Mouse (Mus musculus) forebrain, embryonic 12.5 days (tissue): ENCODE measurements around the gene Gpn1. TPM values are rescaled to one million over a fixed set of nuclear protein-coding genes. Genes with fewer than 3 reads are reported as not detected.

ENCODE experiments used
- ATAC-seq: fragments of 200-750 bp; cut with Nextera tagmentation; 2 replicates; pipeline ENCODE4 v1.8.0; 2017; ENCODE audit warnings: moderate TSS enrichment; ENCODE audit not compliant: low FRiP score
- H3K27ac ChIP-seq: fragments of 300-500 bp; sonication (generic); 2 replicates; pipeline ENCODE4 v1.5.1; 2016; ENCODE audit warnings: mild to moderate bottlenecking
- H3K27me3 ChIP-seq: fragments of 300-500 bp; sonication (generic); 2 replicates; pipeline ENCODE4 v1.6.1; 2016; ENCODE audit warnings: mild to moderate bottlenecking
- H3K36me3 ChIP-seq: fragments of 300-500 bp; sonication (generic); replicated peaks from 2 replicates; pipeline ENCODE4 v1.6.1; 2016; ENCODE audit warnings: mild to moderate bottlenecking
- H3K4me1 ChIP-seq: fragments of 300-500 bp; sonication (generic); 2 replicates; pipeline ENCODE4 v1.6.1; 2016
- H3K4me2 ChIP-seq: fragments of 300-500 bp; sonication (generic); 2 replicates; pipeline ENCODE4 v1.6.1; 2016; ENCODE audit warnings: mild to moderate bottlenecking, moderate library complexity
- H3K4me3 ChIP-seq: fragments of 300-500 bp; sonication (generic); replicated peaks from 2 replicates; pipeline ENCODE4 v1.5.1; 2016; ENCODE audit warnings: mild to moderate bottlenecking
- H3K9ac ChIP-seq: fragments of 300-500 bp; sonication (generic); 2 replicates; pipeline ENCODE4 v1.6.1; 2016; ENCODE audit warnings: mild to moderate bottlenecking
- H3K9me3 ChIP-seq: fragments of 300-500 bp; sonication (generic); 2 replicates; pipeline ENCODE4 v1.6.1; 2016
- WGBS: fragments of 180-500 bp; shearing (Covaris S2); methylation state at CpG from one replicate; pipeline ENCODE4 v1.1.7; 2016; 5-methylcytosine and 5-hydroxymethylcytosine counted together
- polyA plus RNA-seq: library from polyadenylated mRNA; unstranded; fragments of >200 nt; fragmentation: Nextera tagmentation; extraction: Ambion mirVana; gene quantifications from 2 replicates; pipeline ENCODE4 v1.2.1, GENCODE M21; 2016

Gpn1 gene
- 78.7 and 79.3 TPM in 2 replicates for polyA plus RNA-seq

DNA sequence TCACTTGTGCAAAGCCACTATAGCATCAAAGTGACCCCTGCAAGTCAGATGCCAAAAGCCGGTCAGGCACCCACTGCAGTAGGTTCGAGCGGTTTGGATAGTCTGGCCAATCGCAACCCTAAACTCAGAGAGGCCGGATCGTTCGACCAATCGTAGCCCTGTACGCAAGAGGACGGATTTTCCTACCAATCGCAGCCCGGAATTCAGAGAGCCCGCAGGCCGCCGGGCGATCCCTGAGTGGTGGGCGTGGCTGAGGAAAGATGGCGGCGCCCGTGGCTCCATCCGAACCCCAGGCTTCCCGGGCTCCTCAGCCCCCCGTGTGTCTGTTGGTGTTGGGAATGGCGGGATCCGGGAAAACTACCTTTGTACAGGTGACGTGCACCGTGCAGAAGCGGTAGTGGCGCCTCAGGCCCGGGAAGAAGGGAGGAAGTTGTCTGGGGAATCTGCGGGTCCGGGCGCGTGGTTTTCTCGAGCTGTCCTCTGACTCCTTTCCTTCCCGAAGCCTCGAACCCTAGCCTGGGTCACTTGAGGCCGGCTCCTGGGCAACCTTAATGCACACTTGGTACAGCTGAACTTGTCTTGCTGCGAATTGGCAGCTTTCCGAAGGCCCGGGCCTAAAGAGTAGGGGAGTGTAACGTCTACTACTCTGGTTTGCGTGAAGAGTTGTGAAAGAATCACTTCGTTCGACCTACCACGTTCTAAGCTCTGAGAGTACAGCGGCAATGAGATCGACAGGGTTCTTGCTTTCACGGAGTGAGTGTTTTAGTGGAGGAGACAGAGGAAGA is at the start of gene Gpn1:
Gene Gpn1 (plus strand): TSS at position 229 of the 785 bp plus-strand sequence.
- peak; percentile 100 for ATAC-seq
- Histone ChIP-seq H3K9me3 (no peaks in the 10 kb centered on the region), H3K4me2 (peak within 1 kb of the TSS; percentile 73), H3K4me3 (peak within 1 kb of the TSS; percentile 60), H3K9ac (peak within 1 kb of the TSS; percentile 62), H3K4me1 (peaks cover 12% of the 10 kb centered on the region), H3K27ac (no peak within 1 kb of the TSS), H3K27me3 (0 out of 2 replicates have a peak, but pooled peaks cover 4% of the 10 kb centered on the region), H3K36me3 (peaks cover 34% of the 10 kb centered on the region)
- WGBS: under 1% methylated on average over 49 of the region's 49 CpGs

DNA sequence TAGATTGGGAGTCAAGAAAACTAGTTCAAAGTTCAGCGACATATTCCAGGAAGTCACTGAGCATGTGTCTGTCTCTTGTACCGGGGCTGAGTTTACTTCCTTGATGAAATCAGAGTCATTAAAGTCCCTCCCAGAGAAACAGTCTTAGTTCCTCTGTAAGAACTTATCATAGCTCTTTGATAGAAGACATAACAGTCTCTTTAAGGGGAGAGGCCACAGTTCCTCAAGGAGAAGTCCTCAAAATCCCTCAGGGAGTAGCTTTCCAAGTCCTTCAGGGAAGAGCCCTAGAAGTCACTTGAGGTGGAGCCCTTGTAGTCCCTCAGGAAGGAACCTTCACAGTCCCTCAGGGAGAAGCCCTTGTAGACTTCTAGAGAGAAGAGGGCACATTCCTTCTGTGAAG is 43.2 kb upstream of the Gpn1 start:
- no peak for ATAC-seq
- Histone ChIP-seq H3K9ac (no peak overlapping the region), H3K27ac (no peak overlapping the region), H3K4me3 (no peak overlapping the region), H3K9me3 (no peaks in the 10 kb centered on the region), H3K4me1 (peaks cover 14% of the 10 kb centered on the region), H3K36me3 (no peaks in the 10 kb centered on the region), H3K27me3 (no peaks in the 10 kb centered on the region), H3K4me2 (no peak overlapping the region)
- 89% methylated on average over 2 of the region's 2 CpGs for WGBS

DNA sequence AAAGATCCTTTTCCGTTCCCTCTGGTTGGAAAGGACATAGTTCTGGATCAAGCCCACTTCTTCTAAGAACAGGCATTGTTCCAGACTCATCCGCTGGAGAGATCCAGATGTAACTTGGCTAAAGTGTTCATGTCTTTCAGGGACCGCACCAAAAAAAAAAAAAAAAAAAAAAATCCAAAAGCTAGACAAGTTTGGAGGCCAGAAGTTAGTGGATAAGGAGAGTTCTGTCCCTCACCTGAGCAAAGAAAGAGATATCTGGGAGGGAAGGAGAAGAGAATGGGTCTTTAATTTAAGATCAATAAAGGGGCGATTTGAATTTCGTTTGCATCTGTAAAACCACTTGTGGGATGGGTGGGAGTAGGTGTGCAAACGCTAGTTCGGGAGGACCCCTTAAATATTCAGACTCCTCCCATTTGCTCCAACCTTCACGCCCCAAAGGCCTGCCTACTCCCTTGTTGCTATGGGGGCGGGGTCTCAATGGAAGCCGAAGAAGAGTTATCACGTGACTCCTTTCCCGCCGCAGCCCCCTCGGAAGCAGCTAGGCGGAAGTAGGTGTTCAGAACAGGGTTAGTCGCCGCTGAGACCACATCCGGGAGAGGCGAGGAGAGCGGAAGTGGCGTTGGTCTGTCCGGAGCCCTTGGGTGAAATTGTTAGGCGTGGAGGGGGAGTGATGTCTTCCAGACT is 42.5 kb upstream of the Gpn1 start, which contains the start of gene Zfp512:
Gene Zfp512 (plus strand): TSS at position 554 of the 684 bp plus-strand sequence.
- peaks cover 14% of the 10 kb centered on the region for H3K4me1 ChIP-seq
- H3K27me3 ChIP-seq: no peaks in the 10 kb centered on the region
- peak; percentile 99 for ATAC-seq
- peak within 1 kb of the TSS; percentile 75 for H3K9ac ChIP-seq
- H3K27ac ChIP-seq: no peak within 1 kb of the TSS
- 6% methylated on average over 23 of the region's 23 CpGs for WGBS
- no peaks in the 10 kb centered on the region for H3K9me3 ChIP-seq
- peak within 1 kb of the TSS; percentile 73 for H3K4me2 ChIP-seq
- H3K36me3 ChIP-seq: no peaks in the 10 kb centered on the region
- H3K4me3 ChIP-seq: peak within 1 kb of the TSS; percentile 51

DNA sequence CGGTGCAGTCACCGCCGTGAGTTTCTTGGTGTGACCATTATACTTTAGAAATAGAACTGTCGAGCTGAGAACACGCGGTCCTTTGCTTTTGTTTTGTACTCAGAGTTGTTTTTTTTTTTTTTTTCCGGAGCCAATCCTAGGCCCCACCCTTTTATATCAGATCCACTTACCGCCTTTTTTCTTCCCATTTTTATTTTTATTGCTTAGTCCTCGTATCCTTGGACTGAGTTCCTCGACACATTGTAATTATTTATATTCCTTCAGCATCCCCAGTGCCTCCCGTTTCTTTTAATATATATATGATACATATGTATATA is 42.0 kb upstream of the Gpn1 start:
- H3K4me2 ChIP-seq: peak overlapping the region; percentile 73
- peaks cover 14% of the 10 kb centered on the region for H3K4me1 ChIP-seq
- peak overlapping the region; percentile 75 for H3K9ac ChIP-seq
- H3K27me3 ChIP-seq: no peaks in the 10 kb centered on the region
- ATAC-seq: no peak; the same call in 1 of the 2 replicates
- H3K4me3 ChIP-seq: peak overlapping the region; percentile 51
- no peaks in the 10 kb centered on the region for H3K36me3 ChIP-seq
- 0% methylated on average over 11 of the region's 11 CpGs for WGBS
- H3K27ac ChIP-seq: no peak overlapping the region
- H3K9me3 ChIP-seq: no peaks in the 10 kb centered on the region

DNA sequence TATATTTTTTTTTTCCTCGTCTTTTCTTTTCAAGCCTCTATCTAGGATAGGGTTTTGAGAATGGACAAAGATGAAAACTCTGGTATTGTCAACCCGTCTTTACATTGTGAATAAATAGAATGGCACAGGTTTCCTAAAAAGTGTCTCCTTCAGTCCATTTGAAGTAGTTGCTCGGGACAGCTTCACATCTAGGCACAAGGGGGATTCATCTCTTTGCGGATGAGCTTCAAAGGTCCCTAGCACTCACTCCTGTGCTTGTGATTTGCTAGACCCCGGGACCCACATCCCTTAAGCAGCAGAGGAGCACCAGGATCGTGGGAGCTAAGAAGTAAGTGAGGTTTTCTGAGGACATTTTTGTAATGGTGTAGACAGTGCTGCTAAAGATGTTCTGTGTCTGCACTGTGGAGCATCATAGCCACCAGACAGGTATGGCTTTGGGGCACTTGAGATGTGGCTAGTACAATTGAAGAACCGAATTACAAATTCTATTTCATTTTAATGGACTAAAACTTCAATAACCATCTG is 41.6 kb upstream of the Gpn1 start:
- Histone ChIP-seq H3K4me3 (peak overlapping the region; percentile 51), H3K9ac (peak overlapping the region; percentile 75), H3K27ac (no peak overlapping the region), H3K9me3 (no peaks in the 10 kb centered on the region), H3K36me3 (no peaks in the 10 kb centered on the region), H3K4me1 (peaks cover 14% of the 10 kb centered on the region), H3K4me2 (peak overlapping the region; percentile 73), H3K27me3 (no peaks in the 10 kb centered on the region)
- no peak for ATAC-seq
- WGBS: 20% methylated on average over 7 of the region's 7 CpGs

DNA sequence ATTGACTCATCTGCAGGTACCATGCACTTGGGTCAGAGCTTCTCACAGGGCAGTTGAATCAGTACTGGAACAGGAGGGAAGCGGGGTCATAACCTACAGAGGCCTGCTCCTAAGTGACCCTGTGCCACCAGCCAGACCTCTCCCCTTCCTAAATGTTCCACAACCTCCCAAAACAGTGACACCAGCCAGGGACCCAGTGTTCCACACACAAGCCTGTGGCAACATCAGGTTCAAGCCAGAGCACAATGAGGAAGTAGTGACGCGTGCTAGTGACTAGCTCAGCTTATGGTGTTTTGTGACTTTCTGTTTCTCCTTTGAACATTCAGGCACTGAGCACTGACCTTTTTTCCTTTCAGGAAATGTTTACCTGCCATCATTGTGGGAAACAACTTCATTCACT is 26.7 kb upstream of the Gpn1 start:
- 96% methylated on average over 3 of the region's 3 CpGs for WGBS
- no peak for ATAC-seq
- H3K36me3 ChIP-seq: peaks cover 74% of the 10 kb centered on the region

DNA sequence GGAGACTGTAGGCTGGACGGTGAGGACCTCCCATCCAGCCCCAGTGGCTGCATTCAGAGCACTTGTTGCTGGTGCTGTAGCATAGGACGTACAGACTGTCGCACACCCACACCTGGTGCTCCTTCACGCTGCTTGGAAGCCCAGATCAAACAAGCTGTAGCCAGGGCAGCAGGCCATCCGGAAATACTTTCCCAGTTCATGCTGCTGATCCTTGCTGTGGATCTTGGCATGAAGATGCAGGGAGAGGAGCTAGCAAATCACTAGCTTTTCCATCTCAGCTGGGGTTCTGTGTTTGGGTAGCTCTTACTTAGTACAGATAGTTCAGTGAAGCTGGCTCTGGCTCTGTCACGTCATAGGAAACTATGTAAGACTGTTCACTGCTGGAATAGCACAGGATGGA is 24.8 kb upstream of the Gpn1 start:
- Histone ChIP-seq H3K36me3 (peaks cover 91% of the 10 kb centered on the region), H3K27ac (no peak overlapping the region), H3K4me2 (no peak overlapping the region), H3K4me3 (no peak overlapping the region), H3K4me1 (no peaks in the 10 kb centered on the region), H3K27me3 (no peaks in the 10 kb centered on the region), H3K9ac (no peak overlapping the region), H3K9me3 (no peaks in the 10 kb centered on the region)
- 92% methylated on average over 6 of the region's 6 CpGs for WGBS
- no peak for ATAC-seq

More for the DNA sequence above, 26.7 kb upstream of the Gpn1 start:
- Histone ChIP-seq H3K9ac (no peak overlapping the region), H3K9me3 (no peaks in the 10 kb centered on the region), H3K4me1 (no peaks in the 10 kb centered on the region), H3K27ac (no peak overlapping the region), H3K27me3 (no peaks in the 10 kb centered on the region), H3K4me2 (no peak overlapping the region), H3K4me3 (no peak overlapping the region)

DNA sequence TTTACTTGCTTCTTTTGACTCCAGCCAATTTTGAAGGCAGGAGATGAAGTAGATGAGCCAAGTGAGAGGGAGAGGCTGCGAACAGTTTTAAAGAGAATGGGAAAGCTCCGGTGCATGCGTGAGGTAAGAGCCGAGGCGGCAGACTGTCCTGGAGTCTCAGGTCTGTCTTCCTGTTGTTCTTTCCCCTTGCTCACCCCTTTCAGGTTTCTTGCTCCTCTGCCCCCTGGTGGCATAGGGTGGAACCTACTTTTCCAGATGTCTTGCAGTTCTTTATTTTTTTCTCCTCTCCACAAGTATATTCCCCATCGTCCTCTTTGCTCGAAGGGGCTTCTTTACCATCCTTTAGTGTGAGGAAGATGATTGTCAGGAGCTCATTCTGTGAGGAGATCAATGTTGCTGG is 24.2 kb upstream of the Gpn1 start:
- no peaks in the 10 kb centered on the region for H3K27me3 ChIP-seq
- no peaks in the 10 kb centered on the region for H3K9me3 ChIP-seq
- no peak overlapping the region for H3K4me3 ChIP-seq
- WGBS: 76% methylated on average over 7 of the region's 7 CpGs
- ATAC-seq: no peak
- no peak overlapping the region for H3K9ac ChIP-seq
- no peaks in the 10 kb centered on the region for H3K4me1 ChIP-seq
- no peak overlapping the region for H3K27ac ChIP-seq
- peaks cover 92% of the 10 kb centered on the region for H3K36me3 ChIP-seq
- H3K4me2 ChIP-seq: no peak overlapping the region

DNA sequence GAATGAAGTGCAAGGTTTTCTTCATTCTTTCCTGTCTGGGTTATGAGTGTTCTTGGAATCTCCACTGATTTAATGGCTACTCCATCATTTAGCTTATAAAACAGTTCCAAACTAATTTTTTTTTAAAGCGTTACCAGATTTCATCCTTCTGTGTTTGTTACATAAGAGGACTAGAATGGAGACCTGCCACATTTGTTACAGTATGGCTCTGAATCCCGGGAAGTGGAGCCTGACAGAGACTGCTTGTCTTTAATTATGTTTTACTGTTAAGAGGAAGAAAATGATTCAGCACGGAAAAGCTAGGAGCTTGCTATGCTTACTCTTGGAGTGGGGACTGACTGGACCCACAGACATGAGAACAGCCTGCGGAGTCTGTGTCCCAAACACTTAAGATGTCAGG is 14.0 kb upstream of the Gpn1 start:
- Histone ChIP-seq H3K36me3 (peaks cover 71% of the 10 kb centered on the region), H3K27me3 (no peaks in the 10 kb centered on the region), H3K4me1 (no peaks in the 10 kb centered on the region), H3K4me3 (no peak overlapping the region), H3K27ac (no peak overlapping the region), H3K4me2 (no peak overlapping the region), H3K9ac (no peak overlapping the region), H3K9me3 (no peaks in the 10 kb centered on the region)
- WGBS: 97% methylated on average over 4 of the region's 4 CpGs
- no peak for ATAC-seq

DNA sequence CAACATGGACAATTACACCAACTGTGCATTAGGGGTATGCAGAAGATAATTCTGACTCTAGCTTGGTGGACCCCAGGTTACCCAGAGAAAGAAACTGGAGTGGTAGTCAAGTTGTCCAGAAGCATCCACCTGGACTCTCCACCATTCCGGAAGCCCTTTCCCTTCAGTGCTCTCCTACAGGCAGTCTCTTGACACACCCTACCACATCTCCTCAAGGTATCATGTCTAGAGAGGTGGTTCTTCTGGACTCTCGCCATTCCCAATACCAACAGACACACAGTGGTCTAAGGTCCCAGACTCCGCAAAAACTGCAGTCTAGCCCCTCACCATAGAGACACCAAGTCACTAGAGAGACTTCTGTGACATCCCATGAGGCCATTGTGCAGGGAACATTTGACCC is 9.1 kb upstream of the Gpn1 start, which contains the start of gene 4930548H24Rik:
Gene 4930548H24Rik (plus strand): TSS at position 301 of the 400 bp plus-strand sequence.
- H3K36me3 ChIP-seq: peaks cover 22% of the 10 kb centered on the region
- no peak within 1 kb of the TSS for H3K4me2 ChIP-seq
- no peak within 1 kb of the TSS for H3K27ac ChIP-seq
- H3K4me1 ChIP-seq: no peaks in the 10 kb centered on the region
- no peaks in the 10 kb centered on the region for H3K27me3 ChIP-seq
- 96% methylated on average over 3 of the region's 3 CpGs for WGBS
- no peak within 1 kb of the TSS for H3K9ac ChIP-seq
- H3K9me3 ChIP-seq: no peaks in the 10 kb centered on the region
- H3K4me3 ChIP-seq: no peak within 1 kb of the TSS
- no peak for ATAC-seq

DNA sequence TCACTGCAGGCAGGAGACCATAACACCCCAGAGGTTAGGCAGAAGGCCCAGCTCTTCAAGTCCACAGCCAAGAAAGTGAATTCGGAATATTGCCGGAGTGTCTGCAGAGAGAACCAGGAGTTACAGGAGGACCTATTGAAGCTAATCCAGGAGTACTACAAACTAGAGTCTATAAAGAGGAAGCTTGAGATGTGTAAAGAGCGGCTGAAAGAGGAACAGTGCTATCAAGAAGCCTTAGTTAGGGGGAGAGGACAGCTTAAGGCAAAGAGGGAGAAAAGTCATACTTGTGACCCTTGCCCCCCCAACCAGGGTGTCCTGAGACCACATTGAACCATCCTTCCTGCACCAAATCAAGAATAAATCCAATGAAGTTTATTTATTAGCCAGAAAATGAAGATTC is 6.7 kb upstream of the Gpn1 start:
- Histone ChIP-seq H3K9ac (no peak overlapping the region), H3K36me3 (no peaks in the 10 kb centered on the region; the same call in none of the 2 replicates), H3K27ac (no peak overlapping the region), H3K4me1 (no peaks in the 10 kb centered on the region), H3K4me2 (no peak overlapping the region), H3K9me3 (no peaks in the 10 kb centered on the region), H3K27me3 (0 out of 2 replicates have a peak, but pooled peaks cover 4% of the 10 kb centered on the region), H3K4me3 (no peak overlapping the region)
- ATAC-seq: no peak
- 98% methylated on average over 3 of the region's 3 CpGs for WGBS

DNA sequence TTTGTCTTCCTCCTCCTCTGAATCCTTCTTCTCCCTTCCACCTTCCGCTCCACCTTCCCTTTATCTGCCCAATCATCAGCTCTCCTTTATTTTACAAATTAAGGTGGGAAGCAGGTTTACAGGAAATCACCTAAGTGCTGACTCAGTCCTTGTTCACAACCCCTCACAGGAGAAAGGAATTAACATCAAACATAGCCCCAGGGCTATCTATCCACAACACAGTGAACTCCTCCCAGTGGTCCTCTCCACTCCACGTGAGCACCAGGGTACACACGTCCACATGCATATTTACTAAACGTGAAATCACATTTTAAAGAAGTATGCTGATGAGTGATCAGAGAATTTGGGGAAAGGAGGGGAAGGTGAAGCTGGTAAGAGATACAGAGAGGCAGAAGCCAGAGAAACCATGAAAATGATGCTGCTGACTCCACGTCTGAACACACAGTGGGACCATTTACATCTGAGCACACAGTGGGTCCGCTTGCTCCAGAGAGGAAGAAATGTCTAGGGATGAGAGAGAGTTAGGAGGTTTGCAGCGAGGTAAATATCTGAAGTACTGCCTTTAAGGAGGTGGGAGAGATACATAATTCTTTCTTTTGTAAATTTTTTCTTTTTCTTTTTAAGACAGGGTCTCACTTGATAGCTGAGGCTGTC is 5.3 kb upstream of the Gpn1 start:
- Histone ChIP-seq H3K27ac (no peak overlapping the region), H3K9me3 (no peaks in the 10 kb centered on the region), H3K4me3 (no peak overlapping the region), H3K4me2 (no peak overlapping the region), H3K27me3 (0 out of 2 replicates have a peak, but pooled peaks cover 4% of the 10 kb centered on the region), H3K9ac (no peak overlapping the region), H3K36me3 (no peaks in the 10 kb centered on the region; the same call in 1 of the 2 replicates), H3K4me1 (0 out of 2 replicates have a peak, but pooled peaks cover 2% of the 10 kb centered on the region)
- no peak for ATAC-seq
- WGBS: 78% methylated on average over 7 of the region's 7 CpGs
